Mouse (Mus musculus) stomach, postnatal 0 days (tissue): ENCODE results near the gene Zfp365.

ENCODE experiments used
- CTCF ChIP-seq: IDR thresholded peaks from 2 replicates; pipeline ENCODE4 v1.5.1; 2016; ENCODE audit warnings: antibody characterized with exemption, low read depth, mild to moderate bottlenecking, moderate library complexity
- EP300 ChIP-seq: optimal IDR thresholded peaks from 2 replicates; pipeline ENCODE3; 2016; ENCODE audit warnings: antibody characterized with exemption

- TF ChIP-seq CTCF (no peak), EP300 (no peak)
Observed at GRCm38 (mm10) chr10:67868234-67868633, 44.2 kb downstream of the Zfp365 start.
